Mouse (Mus musculus): ENCODE data around the gene Stxbp5.

- no peak for TF ChIP-seq POLR2A (IDR thresholded peaks at IDR 0.05; ENCODE audit: low read depth, low read length)
- TF ChIP-seq CTCF (IDR thresholded peaks at IDR 0.05; ENCODE audit: extremely low read depth, insufficient read depth, insufficient read length, insufficient replicate concordance), result no peak
These were observed 20.7 kb downstream of the Stxbp5 start for GRCm38 (mm10) chr10:9880070-9880728.

Measured in spleen, adult 2 months (tissue).